Mouse (Mus musculus): Measurements from ENCODE around the gene Tomm34.

Gene Tomm34

DNA sequence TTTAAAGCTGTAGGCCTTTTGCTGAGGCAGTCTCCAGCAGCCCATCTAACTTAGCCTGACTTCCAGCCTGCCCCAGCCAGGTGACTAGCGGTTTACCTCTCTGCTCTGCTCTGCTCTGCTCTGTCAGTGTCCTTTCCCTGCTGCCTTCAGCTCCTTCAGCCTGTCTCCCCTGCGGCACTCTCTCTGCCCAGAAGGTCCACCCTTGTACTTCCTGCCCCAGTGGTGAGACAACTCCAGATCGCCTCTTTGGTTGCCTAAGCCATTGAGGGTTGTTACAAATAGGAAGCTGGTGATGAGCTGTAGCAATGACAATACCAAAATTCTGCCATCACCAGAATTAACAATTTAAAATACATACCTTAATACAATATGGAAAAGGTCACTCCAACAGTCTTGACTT, 60.0 kb downstream of the Tomm34 start:
- DNase-seq (ENCODE audit: low spot score in 2 of 2) = no peak

DNA sequence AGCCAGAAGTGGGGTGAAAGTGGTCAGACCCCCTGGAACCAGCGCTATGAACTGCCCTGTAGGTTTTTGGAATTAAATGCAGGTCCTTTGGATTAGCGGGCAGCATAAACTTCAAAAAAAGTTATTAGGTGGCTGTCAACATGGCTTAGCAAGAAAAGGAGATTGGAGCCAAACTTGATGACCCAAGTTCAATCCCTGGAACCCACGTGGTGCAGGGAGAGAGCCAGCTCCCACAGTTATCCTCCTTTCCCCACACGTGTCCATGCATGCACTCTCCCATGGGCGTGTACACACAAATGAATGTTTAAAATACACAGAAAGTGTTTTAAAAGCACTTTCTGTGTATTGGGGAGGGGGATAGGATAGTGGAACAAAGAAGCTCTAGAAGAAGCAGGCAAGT, 60.5 kb downstream of the Tomm34 start:
- no peak for DNase-seq (ENCODE audit: low spot score in 2 of 2)

DNA sequence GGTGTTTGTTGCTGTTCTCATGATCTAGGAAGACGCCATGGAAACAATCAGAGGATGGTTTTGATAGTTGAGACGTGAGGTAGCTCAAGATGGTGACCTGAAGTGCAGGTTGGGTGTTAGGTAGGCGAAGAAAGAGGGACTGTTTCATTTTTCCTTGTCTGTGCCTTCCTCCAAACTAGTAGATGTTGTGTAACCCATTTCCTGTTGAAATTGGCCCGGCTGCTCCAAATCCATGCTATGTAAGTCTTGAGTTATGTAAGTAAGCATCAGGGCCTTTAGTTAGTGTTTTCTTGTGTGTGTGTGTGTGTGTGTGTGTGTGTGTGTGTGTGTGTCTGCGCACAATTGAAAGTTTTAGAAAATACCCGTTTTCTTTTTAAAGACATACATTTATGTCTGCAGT, 61.7 kb downstream of the Tomm34 start:
- no peak for DNase-seq (ENCODE audit: low spot score in 2 of 2)

DNA sequence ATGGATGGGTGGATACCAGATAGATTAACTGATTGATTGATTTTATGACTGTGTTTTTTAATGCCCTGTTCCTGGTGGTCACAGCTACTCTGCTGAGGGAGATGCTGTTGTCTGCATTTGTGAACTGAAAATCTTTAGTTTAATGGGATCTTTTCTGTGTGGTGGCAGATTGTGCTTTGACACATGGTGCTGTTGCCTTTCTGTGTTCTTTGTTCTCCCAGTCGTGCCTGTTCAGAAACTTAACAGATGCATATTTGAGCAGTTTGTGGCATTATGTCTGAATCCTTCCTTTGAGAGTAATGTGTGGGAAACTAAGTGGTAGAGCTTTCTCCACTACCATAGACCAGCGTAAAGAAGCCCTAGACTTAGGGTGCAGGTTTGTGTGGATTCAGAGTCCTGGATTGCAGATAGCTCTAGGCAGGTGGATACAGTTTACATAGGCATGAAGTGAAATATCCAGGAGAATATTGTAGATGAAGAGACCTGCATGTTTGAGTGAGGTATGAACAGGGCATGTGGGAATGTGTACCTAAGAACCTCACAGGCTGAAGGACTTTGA, 62.9 kb downstream of the Tomm34 start:
- DNase-seq (ENCODE audit: low spot score in 2 of 2) = no peak

DNA sequence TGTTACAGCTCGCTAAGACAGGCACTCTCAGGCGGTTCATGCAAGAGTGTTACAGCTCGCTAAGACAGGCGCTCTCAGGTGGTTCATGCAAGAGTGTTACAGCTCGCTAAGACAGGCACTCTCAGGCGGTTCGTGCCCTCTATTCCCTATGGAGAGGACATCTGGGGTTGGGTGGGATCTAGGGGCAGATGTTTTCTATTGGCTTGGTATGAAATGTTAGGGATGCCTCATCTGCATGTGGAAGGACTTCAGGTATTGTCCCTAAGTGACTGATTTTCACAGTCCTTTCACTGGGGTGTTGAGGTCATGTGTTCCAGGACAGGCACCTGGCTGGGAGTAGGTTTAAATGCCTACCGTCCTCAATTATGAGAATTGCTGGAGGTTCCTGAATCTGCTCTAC, 63.4 kb downstream of the Tomm34 start:
- DNase-seq (ENCODE audit: low spot score in 2 of 2) = no peak

DNA sequence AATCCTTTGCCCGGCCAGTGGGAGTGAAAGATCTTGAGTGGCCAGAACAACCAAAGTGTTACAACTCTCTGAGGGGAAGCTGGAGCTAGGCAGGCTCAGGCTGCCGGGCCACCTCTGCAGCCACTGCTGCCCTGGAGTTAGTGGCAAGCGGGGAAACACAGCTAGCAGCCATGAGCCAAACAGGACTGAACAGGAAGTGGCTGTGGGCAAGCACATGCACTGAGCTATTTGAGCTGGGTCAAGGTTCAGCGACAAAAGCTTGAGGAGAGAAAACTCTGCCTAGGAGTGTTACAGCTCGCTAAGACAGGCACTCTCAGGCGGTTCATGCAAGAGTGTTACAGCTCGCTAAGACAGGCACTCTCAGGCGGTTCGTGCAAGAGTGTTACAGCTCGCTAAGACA, 64.0 kb downstream of the Tomm34 start:
- peak in 1 of 2 experiments; percentile 39 for DNase-seq (ENCODE audit: low spot score in 2 of 2)

DNA sequence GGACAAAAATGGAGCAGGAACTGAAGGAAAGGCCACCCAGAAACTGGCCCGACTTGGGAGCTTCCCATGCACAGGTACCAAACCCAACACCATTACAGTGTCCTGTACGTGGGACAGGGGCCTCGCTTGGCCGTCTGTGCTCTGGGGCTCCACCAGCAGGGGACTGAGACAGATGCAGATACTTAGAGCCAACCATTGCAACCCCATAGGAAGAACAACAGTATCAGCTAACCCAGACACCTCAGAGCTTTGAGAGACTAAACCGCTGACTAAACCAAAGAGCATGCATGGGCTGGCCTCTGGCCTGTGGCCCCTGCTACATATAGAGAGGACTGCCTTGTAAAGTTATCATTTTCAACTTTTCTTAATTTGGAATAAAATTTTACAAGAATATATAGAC, 66.5 kb downstream of the Tomm34 start:
- DNase-seq (ENCODE audit: low spot score in 2 of 2) = no peak

Data from spleen, postnatal 10 days (tissue).